ENCODE assay signal across 19 mouse cellular contexts in the genomic region with DNA sequence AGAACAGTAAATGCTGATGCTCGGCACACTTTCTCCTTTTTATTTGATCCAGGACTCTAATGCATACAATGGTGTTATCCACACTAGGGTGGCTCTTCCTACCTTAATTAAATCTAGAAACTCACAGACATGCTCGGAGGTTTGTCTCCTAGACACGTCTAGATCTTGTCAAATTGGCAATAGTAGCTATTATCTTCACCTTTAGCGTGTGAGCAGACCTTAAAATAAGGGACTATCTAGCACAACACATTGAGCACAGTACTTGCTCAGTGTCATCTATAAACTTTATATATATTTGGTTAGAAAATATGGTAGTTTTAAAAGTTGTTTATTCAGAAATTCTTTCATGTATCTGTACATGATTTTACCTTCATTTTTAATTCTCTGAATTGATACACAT.
"Had no signal": no experiment of that assay in that cellular context is flagged by ENCODE, and none has a peak within 500 bp of the region (broad histone marks: within the 10 kb centered on the region; RNA-seq: fewer than 3 reads in every experiment).

No protein-coding gene starts in this region.

- H3K36me3 ChIP-seq: kidney, embryonic 15.5 days; lung, embryonic 15.5 days; midbrain, embryonic 12.5 days; midbrain, embryonic 15.5 days; neural tube, embryonic 13.5 days had no signal

- ATAC-seq: inflammation-experienced regulatory T-cells, adult 6 months; intestine, postnatal 0 days; midbrain, embryonic 15.5 days had no signal

- H3K27ac ChIP-seq: kidney, embryonic 15.5 days; left cerebral cortex, adult 2 months; lung, embryonic 15.5 days; midbrain, embryonic 12.5 days; midbrain, embryonic 15.5 days; neural tube, embryonic 13.5 days; stomach, postnatal 0 days had no signal

- H3K4me2 ChIP-seq: kidney, embryonic 15.5 days; lung, embryonic 15.5 days; midbrain, embryonic 12.5 days; midbrain, embryonic 15.5 days; neural tube, embryonic 13.5 days had no signal

- DNase-seq: kidney, adult 2 months; kidney, postnatal 10 days; kidney, postnatal 36 days; layer of hippocampus, postnatal 36 days; lung, adult 18-20 months; lung, postnatal 10 days; lung, postnatal 36 days; thymus, adult 2 months; thymus, postnatal 14 days; thymus, postnatal 4 days had no signal

- H3K9me3 ChIP-seq: kidney, embryonic 15.5 days; lung, embryonic 15.5 days; midbrain, embryonic 12.5 days; midbrain, embryonic 15.5 days; neural tube, embryonic 13.5 days had no signal

- H3K27me3 ChIP-seq: kidney, embryonic 15.5 days; lung, embryonic 15.5 days; midbrain, embryonic 12.5 days; midbrain, embryonic 15.5 days; neural tube, embryonic 13.5 days had no signal

- H3K4me3 ChIP-seq: kidney, embryonic 15.5 days; left cerebral cortex, adult 2 months; lung, embryonic 15.5 days; midbrain, embryonic 12.5 days; midbrain, embryonic 15.5 days; neural tube, embryonic 13.5 days had no signal

- H3K4me1 ChIP-seq: kidney, embryonic 15.5 days; lung, embryonic 15.5 days; midbrain, embryonic 12.5 days; midbrain, embryonic 15.5 days; neural tube, embryonic 13.5 days had no signal

- H3K9ac ChIP-seq: kidney, embryonic 15.5 days; lung, embryonic 15.5 days; midbrain, embryonic 12.5 days; midbrain, embryonic 15.5 days; neural tube, embryonic 13.5 days had no signal
